ENCODE assay signal across 26 mouse cellular contexts in the genomic region with DNA sequence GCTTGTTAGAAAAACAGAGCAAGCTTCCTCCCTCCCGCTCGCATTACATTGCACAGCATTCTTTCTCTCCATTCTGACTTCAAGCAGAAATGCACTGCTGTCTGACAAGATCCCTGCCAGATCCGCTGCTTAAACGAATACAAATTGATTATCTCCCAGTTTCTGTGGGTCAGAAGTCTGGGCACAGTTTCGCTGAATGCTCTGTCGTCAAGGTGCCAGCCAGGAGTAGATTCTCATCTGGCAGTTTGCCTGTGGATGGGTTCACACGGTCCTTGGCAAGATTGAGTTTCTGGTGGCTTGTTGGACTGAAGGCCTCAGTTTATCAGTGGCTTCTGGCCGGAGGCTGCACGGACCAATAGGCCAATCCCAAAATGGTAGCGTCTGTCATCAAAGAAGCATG.
"Had no signal": no experiment of that assay in that cellular context is flagged by ENCODE, and none has a peak within 500 bp of the region (broad histone marks: within the 10 kb centered on the region; RNA-seq: fewer than 3 reads in every experiment).

No protein-coding gene starts in this region.

- ATAC-seq: liver, embryonic 12.5 days; midbrain, embryonic 13.5 days had no signal

- H3K9ac ChIP-seq: limb, embryonic 13.5 days; liver, embryonic 12.5 days; liver, embryonic 15.5 days; lung, embryonic 15.5 days; midbrain, embryonic 13.5 days; neural tube, embryonic 12.5 days; neural tube, embryonic 15.5 days had no signal

- DNase-seq: kidney, postnatal 25 days; layer of hippocampus, postnatal 36 days; liver; lung, adult 18-20 months; lung, postnatal 10 days; lung, postnatal 36 days; right cerebral cortex, adult 18-20 months; right cerebral cortex, postnatal 14 days; right cerebral cortex, postnatal 4 days; thymus, adult 2 months; thymus, postnatal 14 days; thymus, postnatal 4 days had no signal

- H3K4me2 ChIP-seq: limb, embryonic 13.5 days; liver, embryonic 12.5 days; liver, embryonic 15.5 days; lung, embryonic 15.5 days; midbrain, embryonic 13.5 days; neural tube, embryonic 12.5 days; neural tube, embryonic 15.5 days had no signal

- H3K4me1 ChIP-seq: limb, embryonic 10.5 days; limb, embryonic 13.5 days; liver, embryonic 12.5 days; liver, embryonic 15.5 days; lung, embryonic 15.5 days; megakaryocyte, embryonic 14.5 days; midbrain, embryonic 10.5 days; midbrain, embryonic 13.5 days; neural tube, embryonic 12.5 days; neural tube, embryonic 15.5 days had no signal

- H3K27ac ChIP-seq: kidney, postnatal 0 days; layer of hippocampus, adult 2 months; left cerebral cortex, adult 2 months; limb, embryonic 10.5 days; limb, embryonic 13.5 days; liver, embryonic 12.5 days; liver, embryonic 15.5 days; lung, embryonic 15.5 days; midbrain, embryonic 10.5 days; midbrain, embryonic 13.5 days; neural tube, embryonic 12.5 days; neural tube, embryonic 15.5 days; stomach, postnatal 0 days had no signal

- H3K36me3 ChIP-seq: limb, embryonic 10.5 days; limb, embryonic 13.5 days; liver, embryonic 12.5 days; liver, embryonic 15.5 days; lung, embryonic 15.5 days; midbrain, embryonic 10.5 days; midbrain, embryonic 13.5 days; neural tube, embryonic 12.5 days; neural tube, embryonic 15.5 days had no signal

- H3K9me3 ChIP-seq: limb, embryonic 10.5 days; limb, embryonic 13.5 days; liver, embryonic 12.5 days; liver, embryonic 15.5 days; lung, embryonic 15.5 days; megakaryocyte, embryonic 14.5 days; midbrain, embryonic 10.5 days; midbrain, embryonic 13.5 days; neural tube, embryonic 12.5 days; neural tube, embryonic 15.5 days had no signal

- H3K4me3 ChIP-seq: layer of hippocampus, adult 2 months; left cerebral cortex, adult 2 months; limb, embryonic 10.5 days; limb, embryonic 13.5 days; liver, embryonic 12.5 days; liver, embryonic 15.5 days; lung, embryonic 15.5 days; megakaryocyte, embryonic 14.5 days; midbrain, embryonic 10.5 days; midbrain, embryonic 13.5 days; neural tube, embryonic 12.5 days; neural tube, embryonic 15.5 days had no signal

- H3K27me3 ChIP-seq: limb, embryonic 13.5 days; liver, embryonic 12.5 days; liver, embryonic 15.5 days; lung, embryonic 15.5 days; megakaryocyte, embryonic 14.5 days; midbrain, embryonic 13.5 days; neural tube, embryonic 12.5 days; neural tube, embryonic 15.5 days had no signal
